Mouse (Mus musculus) kidney, adult 2 months (tissue): Measurements from ENCODE around the gene Atp6v0e. TPM values are rescaled to one million over a fixed set of nuclear protein-coding genes. Genes with fewer than 3 reads are reported as not detected.

Source experiments
- DNase-seq: peaks from one replicate; pipeline ENCODE4 v3.0.0; 2021
- H3K27ac ChIP-seq: fragments of 200-500 bp; 2 replicates; pipeline ENCODE4 v1.5.1; 2012; ENCODE audit warnings: low read depth, low read length, control low read depth, inconsistent platforms; ENCODE audit not compliant: insufficient read depth
- H3K27me3 ChIP-seq: fragments of 200-500 bp; replicated peaks from 2 replicates; pipeline ENCODE4 v1.6.1; 2012; ENCODE audit warnings: mild to moderate bottlenecking, moderate library complexity, low read length, inconsistent platforms; ENCODE audit not compliant: control insufficient read depth, insufficient read depth
- H3K36me3 ChIP-seq: fragments of 200-500 bp; 2 replicates; pipeline ENCODE4 v1.6.1; 2012; ENCODE audit warnings: mild to moderate bottlenecking, moderate library complexity, low read length, inconsistent platforms; ENCODE audit not compliant: control insufficient read depth, insufficient read depth
- H3K4me1 ChIP-seq: fragments of 200-500 bp; 2 replicates; pipeline ENCODE4 v1.6.1; 2011; ENCODE audit warnings: low read length; ENCODE audit not compliant: control insufficient read depth, insufficient read depth
- H3K4me3 ChIP-seq: fragments of 200-500 bp; 2 replicates; pipeline ENCODE4 v1.5.1; 2011; ENCODE audit warnings: mild to moderate bottlenecking, low read depth, low read length, control low read depth; ENCODE audit not compliant: insufficient read depth
- CTCF ChIP-seq: fragments of 200-500 bp; conservative IDR thresholded peaks from 2 replicates; pipeline ENCODE4 v1.5.1; 2011; ENCODE audit warnings: low read depth, mild to moderate bottlenecking, control low read depth, low read length, moderate library complexity, mixed read lengths; ENCODE audit not compliant: insufficient read depth, insufficient read length
- POLR2A ChIP-seq: fragments of 200-500 bp; IDR thresholded peaks from one replicate; pipeline ENCODE4 v1.6.1; 2011; ENCODE audit warnings: low read depth, low read length, control low read depth
- WGBS: fragments of 180-500 bp; shearing (Covaris S2); methylation state at CpG from one replicate; pipeline ENCODE4 v1.1.7; 2018; 5-methylcytosine and 5-hydroxymethylcytosine counted together
- polyA plus RNA-seq: library from polyadenylated mRNA; depleted of rRNA; stranded (reverse); fragments of >200 nt; gene quantifications from 2 replicates; pipeline ENCODE4 v1.2.3, GENCODE M21; 2012

Atp6v0e gene
- polyA plus RNA-seq, 1 experiment, result 450 TPM

DNA sequence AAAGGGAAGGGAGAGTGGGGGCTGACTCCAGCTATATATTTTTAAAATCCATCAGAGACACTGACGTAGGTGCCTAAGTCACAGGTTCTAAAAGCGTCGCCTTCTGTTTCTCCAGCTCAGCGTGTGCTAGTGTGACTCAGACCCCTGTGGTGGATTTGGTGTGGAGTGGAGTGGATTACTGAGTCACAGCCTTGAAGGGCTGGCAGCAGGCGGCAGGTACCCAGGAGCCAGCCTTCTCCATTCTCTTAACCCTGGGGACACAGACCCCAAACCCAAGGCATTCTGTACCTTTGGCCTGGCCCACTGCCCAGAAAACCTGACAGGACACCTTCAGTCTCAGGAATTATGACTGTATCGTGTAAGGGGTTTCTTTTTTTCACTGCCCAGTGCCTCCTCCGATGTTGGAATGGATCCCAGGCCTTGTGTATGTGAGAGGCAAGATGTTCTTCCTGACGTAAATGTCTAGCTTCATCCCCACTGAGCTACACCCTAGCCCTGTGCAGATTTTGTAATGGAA lies 31.2 kb upstream of the Atp6v0e start:
- Histone ChIP-seq H3K4me3 (no peak overlapping the region), H3K4me1 (peaks cover 20% of the 10 kb centered on the region), H3K27me3 (no peaks in the 10 kb centered on the region), H3K27ac (no peak overlapping the region), H3K36me3 (no peaks in the 10 kb centered on the region)
- 72% methylated on average over 8 of the region's 8 CpGs for WGBS
- DNase-seq, result no peak
- TF ChIP-seq POLR2A, result no peak
- no peak for TF ChIP-seq CTCF

DNA sequence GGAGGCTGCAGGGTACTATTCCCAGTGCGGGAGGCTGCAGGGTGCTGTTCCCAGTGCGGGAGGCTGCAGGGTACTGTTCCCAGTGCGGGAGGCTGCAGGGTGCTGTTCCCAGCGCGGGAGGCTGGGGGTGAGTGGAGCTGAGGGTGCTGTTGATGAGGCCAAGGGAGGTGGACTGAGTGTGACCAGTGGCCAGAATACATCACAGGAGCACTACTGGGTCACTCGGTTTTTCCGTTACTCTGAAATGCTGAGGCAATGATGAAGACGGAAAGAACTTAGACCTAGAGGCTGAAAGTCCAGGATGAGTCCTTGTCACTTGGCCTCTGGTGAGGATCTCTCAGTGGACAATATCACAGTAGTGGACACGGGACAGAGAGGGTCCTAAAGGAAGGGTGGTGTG lies 29.8 kb upstream of the Atp6v0e start:
- no peak overlapping the region for H3K4me3 ChIP-seq
- no peaks in the 10 kb centered on the region for H3K36me3 ChIP-seq
- H3K27me3 ChIP-seq, result no peaks in the 10 kb centered on the region
- peak; percentile 41 for DNase-seq
- H3K4me1 ChIP-seq, result peaks cover 28% of the 10 kb centered on the region
- TF ChIP-seq POLR2A (no peak), CTCF (no peak)
- WGBS, result 63% methylated on average over 9 of the region's 9 CpGs
- H3K27ac ChIP-seq, result no peak overlapping the region; the same call in 1 of the 2 replicates

DNA sequence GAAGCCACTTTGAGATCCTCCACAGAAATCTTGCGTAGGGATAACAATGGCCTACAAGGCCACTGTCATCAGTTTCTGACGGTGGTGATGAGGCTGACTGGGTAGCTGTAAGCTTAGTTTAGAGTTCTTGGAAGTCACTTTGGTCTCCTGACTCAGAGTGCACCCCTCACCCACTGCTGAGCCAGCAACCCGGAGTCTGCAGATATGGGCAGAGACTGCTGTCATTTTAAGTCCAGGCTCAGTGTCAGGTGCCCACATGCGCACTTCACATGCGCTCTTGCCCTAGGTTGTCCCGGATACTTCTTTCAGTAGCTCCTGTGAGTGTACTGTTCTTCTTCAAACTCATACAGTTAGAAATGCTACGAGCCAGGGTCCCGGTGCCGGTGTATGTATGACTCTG lies 29.1 kb upstream of the Atp6v0e start:
- 88% methylated on average over 9 of the region's 9 CpGs for WGBS

GRCm38 (mm10) chr17:26634539-26634938 lies 28.5 kb upstream of the Atp6v0e start:
- no peak for TF ChIP-seq CTCF
- WGBS, result 91% methylated on average over 7 of the region's 7 CpGs
- no peaks in the 10 kb centered on the region for H3K36me3 ChIP-seq

More for the DNA sequence above, 29.1 kb upstream of the Atp6v0e start:
- no peak overlapping the region for H3K4me3 ChIP-seq
- H3K36me3 ChIP-seq, result no peaks in the 10 kb centered on the region
- H3K27ac ChIP-seq, result no peak overlapping the region
- DNase-seq, result peak; percentile 72
- TF ChIP-seq CTCF (no peak), POLR2A (no peak)
- peaks cover 32% of the 10 kb centered on the region for H3K4me1 ChIP-seq
- H3K27me3 ChIP-seq, result no peaks in the 10 kb centered on the region

DNA sequence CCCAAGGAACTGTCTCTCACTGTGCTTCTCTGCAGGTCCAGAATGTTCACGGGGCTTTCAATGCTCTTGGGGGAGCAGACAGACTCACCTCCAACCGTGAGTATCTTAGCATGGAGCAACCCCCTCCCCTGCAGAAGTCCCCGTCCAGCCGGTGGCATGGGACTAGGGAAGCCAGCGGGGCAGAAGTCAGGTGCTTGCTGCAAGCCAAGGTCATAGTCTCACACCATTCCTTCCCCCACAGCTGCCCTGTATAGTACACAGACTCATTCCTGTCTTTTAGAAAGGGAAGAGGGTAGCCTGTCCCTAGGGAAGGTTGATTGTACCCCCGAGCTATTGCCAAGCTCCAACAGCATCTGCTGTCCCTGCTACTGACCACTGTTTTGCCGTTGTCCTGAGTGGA lies 27.1 kb upstream of the Atp6v0e start:
- WGBS, result 55% methylated on average over 7 of the region's 7 CpGs
- Histone ChIP-seq H3K4me1 (peaks cover 32% of the 10 kb centered on the region), H3K27me3 (no peaks in the 10 kb centered on the region), H3K27ac (peak overlapping the region; percentile 21; the same call in 1 of the 2 replicates), H3K4me3 (no peak overlapping the region), H3K36me3 (no peaks in the 10 kb centered on the region)
- peak; percentile 42 for DNase-seq
- TF ChIP-seq CTCF (no peak), POLR2A (no peak)

More at GRCm38 (mm10) chr17:26634539-26634938, 28.5 kb upstream of the Atp6v0e start:
- no peaks in the 10 kb centered on the region for H3K27me3 ChIP-seq
- peaks cover 32% of the 10 kb centered on the region for H3K4me1 ChIP-seq
- no peak overlapping the region for H3K4me3 ChIP-seq
- no peak overlapping the region for H3K27ac ChIP-seq
- no peak for DNase-seq

DNA sequence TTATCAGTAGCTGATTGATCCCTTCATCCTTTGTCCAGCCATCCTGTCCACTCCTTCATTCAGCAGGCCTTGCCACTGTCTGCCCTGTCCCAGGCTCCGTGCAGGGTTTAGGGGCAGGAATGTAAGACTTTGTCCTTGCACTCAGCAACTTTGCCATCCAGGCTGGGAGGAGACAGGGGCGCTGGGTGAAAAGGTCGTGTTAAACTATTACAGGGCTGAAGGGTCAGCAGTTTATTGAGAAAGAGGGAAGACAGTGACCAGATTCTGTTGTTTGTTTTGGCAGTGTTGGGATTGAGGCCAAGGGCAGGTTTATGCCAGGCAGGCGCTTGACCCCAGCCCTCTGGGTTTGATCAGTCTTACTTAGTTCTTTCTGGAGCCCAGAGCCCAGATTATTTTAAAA lies 25.2 kb upstream of the Atp6v0e start:
- no peak overlapping the region for H3K4me3 ChIP-seq
- peak; percentile 96 for DNase-seq
- WGBS, result 39% methylated on average over 4 of the region's 4 CpGs
- no peaks in the 10 kb centered on the region for H3K27me3 ChIP-seq
- H3K27ac ChIP-seq, result peak overlapping the region; percentile 73
- no peak for TF ChIP-seq POLR2A
- TF ChIP-seq CTCF, result no peak
- H3K36me3 ChIP-seq, result no peaks in the 10 kb centered on the region
- peaks cover 32% of the 10 kb centered on the region for H3K4me1 ChIP-seq

- Histone ChIP-seq H3K4me3 (no peak overlapping the region), H3K36me3 (no peaks in the 10 kb centered on the region), H3K27ac (peak overlapping the region; percentile 54), H3K27me3 (no peaks in the 10 kb centered on the region), H3K4me1 (peaks cover 26% of the 10 kb centered on the region)
- WGBS, result 2% methylated on average over 7 of the region's 7 CpGs
- DNase-seq, result peak; percentile 90
- no peak for TF ChIP-seq POLR2A
- TF ChIP-seq CTCF, result peak; percentile 99
These were observed 24.4 kb upstream of the Atp6v0e start for GRCm38 (mm10) chr17:26638655-26639054.
